Mouse (Mus musculus) thymus, postnatal 14 days (tissue): ENCODE measurements at regions not wholly inside any gene's neighbourhood (a gene's known extent, or its start where the extent isn't known, plus 50 kb on each side); places are given as distances from the start of the nearest gene placed in this dataset.
"Not testable (repeated sequence)": the region's sequence is repeated elsewhere in the genome, so short reads cannot be mapped to it uniquely, and the experiment has no call there.

Experiments
- DNase-seq: peaks from one replicate; pipeline ENCODE4 v3.0.0; 2021

DNA sequence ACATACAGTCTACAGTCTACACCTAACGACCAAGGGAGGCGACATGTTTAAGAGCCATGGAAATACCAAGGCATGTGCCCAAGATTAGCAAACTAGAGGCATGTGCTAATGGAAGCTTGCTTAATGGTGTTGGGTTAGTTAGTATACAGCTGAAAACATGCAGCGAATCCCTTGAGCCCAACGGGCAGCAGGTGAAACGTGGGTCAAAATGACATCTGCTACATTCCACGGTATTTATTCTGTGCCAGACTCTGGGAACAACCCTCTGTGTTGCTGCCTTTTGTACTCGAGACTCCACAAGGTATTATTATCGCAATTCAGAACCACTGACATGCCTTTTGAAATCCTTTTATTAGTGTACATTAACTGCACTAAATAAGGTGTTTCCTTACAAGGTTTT is 188.1 kb upstream of the Rhobtb1 start:
- no peak for DNase-seq

GRCm38 (mm10) chr10:68965271-68965670 is 186.0 kb upstream of the Rhobtb1 start:
- DNase-seq, result no peak

GRCm38 (mm10) chr10:68967976-68968968 is 183.0 kb upstream of the Rhobtb1 start:
- DNase-seq, result no peak

- DNase-seq, result no peak
Measured at GRCm38 (mm10) chr10:68970521-68970920, 180.7 kb upstream of the Rhobtb1 start.

DNA sequence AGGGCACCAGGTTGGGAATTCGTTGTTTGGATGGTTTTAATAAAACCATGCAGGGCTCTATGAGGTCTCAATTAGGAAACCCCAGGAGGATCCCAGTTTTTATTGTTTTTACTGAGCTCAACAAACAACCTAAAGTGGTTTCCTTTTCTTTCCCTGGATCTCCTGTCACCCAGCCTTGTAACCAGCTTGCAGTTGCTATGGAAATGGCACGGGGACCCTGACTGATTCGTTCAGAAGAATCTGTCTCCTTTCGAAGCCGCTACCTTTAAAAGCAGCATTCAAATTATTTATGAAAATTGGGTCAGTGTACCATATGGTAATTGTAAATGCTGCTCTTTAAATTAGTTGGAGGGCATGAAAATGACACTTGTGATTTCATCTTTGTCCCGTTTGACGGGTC is 176.5 kb upstream of the Rhobtb1 start:
- no peak for DNase-seq

DNA sequence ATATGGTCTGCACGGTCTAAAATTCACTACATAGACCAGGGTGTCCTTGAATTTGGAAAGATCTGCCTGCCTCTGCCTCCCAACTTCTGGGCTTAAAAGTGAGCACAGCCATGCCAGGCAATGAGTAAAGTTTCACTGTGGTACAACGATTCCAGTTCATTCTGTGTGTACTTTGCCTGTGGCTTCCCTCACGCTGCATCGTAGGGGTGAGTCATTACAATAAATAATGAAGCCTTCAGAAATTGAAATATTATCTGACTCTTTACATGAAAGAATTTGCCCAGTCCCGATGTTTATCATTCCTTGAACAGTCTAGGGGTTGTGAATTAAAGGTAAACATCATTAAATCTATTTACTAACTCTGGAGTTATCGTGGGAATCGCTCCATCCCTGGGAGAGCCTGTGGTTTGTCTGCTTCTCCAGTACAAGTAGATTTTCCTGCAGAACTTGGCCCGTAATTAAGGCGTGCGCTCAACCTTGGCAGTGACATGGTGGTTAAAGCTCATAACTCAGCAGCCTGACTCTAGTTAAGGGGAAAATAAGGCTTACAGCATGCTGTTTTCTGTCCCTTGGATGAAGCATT is 174.7 kb upstream of the Rhobtb1 start:
- no peak for DNase-seq

GRCm38 (mm10) chr10:68978115-68978514 is 173.1 kb upstream of the Rhobtb1 start:
- DNase-seq, result peak; percentile 16

DNA sequence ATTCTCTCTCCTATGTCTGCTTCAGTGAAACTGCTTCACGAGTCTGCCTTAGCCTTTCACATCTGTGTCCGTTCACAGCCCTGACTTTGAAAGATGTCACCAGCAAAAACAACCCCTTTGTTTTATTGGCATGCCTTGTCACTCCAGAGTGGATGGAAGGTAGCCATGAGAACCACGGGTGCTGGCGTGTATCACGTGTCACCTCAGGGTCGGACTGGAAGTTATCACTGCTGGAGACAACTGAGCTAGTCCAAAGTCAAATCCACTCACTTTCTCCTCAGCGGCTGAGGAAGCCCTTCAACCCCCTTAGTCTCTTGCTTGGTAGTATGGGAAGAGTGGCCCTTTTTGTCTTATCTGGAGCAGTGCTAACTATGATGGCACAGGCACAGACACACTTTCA is 171.3 kb upstream of the Rhobtb1 start:
- no peak for DNase-seq

- DNase-seq, result no peak
Measured at GRCm38 (mm10) chr10:68982288-68982687, 168.9 kb upstream of the Rhobtb1 start.

DNA sequence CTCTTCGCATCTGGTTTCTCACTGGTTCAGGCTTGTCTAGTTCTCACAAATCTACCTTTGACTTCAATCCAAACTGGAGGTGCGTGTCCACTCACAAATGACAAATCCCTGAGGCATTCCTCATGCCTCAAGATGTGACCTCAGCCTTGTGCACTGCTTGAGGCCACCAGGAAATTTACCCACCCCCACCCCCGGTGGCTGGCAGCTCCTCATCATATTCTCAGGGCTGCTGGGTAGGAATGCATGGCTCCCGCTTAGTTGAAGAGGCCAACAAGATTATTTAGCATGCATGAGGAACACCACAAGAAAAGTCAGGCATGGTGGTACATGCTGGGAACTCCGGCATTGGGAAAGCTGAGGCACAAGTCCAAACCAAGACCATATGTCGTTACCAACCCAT is 160.7 kb upstream of the Rhobtb1 start:
- no peak for DNase-seq

- no peak for DNase-seq
Measured at GRCm38 (mm10) chr10:68999610-69000009, 151.6 kb upstream of the Rhobtb1 start.

DNA sequence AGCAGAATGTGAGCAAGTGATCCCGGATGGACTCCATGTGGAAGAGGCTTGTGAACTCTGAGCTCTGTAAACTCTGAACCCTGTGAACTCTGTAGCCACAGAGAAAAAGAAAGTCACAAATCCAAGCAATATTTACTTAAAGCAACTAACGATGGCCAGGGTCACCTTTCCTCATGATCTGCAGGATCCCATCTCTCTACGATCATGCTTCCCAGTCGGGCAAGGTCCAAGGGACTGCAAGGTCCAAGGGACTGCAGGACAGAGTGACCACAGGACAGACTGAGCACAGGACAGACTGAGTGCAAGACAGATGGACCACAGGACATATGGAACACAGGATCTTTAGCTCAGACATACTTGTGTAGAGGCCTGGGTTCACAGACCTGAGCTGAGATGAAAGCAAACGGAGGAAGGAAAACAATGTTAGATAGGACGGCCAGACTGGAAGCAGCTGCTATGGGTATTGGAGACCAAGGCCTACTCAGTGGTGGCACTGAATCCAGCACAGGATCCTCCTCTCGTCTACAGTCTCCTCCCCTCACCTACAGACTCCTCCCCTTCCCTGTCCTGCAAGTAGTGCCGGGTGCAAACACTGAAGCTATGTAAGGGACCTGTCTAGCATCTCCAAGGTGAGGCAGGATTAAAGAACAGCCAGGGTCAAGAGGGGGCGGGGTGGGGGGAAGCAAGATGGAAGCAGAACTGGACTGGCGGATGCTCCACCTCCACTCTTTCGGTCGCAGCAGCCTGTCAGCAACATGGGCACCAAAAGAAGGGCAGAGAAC is 149.4 kb upstream of the Rhobtb1 start:
- DNase-seq, result no peak

DNA sequence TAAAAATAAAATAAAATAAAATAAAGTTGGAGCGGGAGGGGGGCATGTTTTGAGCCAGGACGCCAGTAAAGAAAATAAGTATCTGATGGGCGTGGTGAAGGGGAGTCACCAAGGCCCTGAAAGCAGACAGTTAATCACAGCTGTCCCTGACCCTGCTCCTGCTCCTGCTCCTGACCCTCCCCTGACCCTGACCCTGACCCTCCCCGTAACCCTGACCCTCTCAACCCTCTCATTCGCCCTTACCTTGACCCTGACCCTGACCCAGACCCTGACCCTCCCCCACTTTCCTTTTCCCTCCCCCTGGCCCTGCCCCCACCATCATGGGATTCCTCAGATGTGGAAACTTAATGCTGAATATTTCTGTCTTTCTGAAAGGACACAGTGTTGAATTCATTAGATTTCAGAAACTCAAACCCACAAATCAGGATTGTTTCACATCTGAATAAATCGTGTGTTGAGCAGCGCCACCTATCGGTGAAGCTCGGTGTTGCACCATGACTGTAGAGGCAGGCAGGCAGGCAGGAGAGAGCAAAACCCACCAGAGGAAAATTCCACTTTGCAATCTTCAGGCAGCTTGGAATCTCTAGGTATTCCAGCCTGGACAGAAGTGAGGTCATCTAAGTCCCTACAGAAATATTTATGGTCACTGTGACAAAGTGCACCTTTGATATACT is 145.9 kb upstream of the Rhobtb1 start:
- peak; percentile 65 for DNase-seq

DNA sequence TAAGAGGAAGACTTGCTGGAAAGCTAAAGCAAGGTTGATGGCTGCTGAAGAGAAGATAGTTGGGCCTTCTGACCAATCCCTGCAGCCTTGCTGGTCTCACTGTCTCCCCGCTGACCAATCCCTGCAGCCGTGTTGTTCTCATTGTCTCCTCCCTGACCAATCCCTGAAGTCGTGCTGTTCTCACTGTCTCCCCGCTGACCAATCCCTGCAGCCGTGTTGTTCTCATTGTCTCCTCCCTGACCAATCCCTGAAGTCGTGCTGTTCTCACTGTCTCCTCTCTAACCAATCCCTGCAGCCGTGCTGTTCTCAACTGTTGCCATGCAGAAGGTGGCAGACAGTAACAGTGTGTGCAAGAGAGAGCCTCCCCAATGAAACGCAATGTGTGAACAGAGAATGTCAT is 142.6 kb upstream of the Rhobtb1 start:
- DNase-seq, result not testable (repeated sequence)

- peak; percentile 6 for DNase-seq
Measured at GRCm38 (mm10) chr10:69020811-69021743, 130.2 kb upstream of the Rhobtb1 start.

DNA sequence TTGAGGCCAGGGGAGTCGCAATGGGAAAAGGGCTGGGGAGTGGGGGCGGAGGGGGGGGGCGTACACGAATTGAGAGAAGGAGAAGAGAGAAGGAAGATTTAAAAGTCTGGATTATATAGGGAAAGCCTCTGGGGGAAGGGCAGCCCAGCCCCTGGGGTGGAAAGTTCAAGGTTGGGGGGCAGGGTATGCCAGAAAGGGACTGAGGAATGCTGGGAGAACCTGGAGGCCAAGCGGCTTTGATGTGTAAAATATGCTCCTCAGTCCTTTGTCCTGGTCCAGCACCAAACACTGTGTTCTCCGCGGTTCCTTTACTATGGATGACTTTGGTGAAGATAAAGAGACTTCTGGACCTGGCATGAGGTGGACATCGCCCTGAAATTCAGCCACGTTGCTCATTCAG is 117.8 kb upstream of the Rhobtb1 start:
- no peak for DNase-seq

DNA sequence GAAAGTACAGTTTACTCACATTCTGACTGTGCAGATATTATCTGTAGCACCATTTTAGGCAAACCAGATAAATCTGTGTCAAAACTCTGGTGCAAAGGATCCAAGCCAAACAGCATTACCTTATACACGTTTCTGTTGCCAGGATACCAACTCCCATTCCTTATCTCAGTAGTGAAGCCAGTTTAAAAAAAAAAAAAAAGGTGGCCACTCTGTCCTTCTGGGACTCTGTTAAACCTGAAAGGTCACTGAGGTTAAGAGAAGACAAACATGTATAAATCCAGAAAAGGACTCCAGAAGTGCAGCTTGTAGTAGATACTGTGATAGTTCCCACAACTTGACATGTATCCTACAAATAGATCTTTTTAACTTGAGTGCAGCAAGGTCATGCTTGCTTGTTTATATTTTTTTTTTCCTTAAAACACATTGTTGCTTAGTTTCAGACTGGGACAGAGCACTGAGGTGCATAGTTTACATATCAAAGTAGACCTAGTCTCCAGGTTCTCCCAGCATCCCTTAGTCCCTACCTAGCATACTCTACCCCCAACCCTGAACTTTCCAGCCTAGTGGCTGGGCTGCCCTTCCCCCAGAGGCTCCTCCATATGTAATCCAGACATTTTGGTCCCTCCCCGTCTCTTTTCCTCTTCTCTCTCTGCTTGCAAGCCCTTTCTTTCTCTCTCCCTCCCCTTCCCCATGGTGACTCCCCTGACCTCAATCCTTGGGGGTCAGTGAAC is 116.7 kb upstream of the Rhobtb1 start:
- no peak for DNase-seq

GRCm38 (mm10) chr10:69035536-69035935 is 115.7 kb upstream of the Rhobtb1 start:
- DNase-seq, result not testable (repeated sequence)

DNA sequence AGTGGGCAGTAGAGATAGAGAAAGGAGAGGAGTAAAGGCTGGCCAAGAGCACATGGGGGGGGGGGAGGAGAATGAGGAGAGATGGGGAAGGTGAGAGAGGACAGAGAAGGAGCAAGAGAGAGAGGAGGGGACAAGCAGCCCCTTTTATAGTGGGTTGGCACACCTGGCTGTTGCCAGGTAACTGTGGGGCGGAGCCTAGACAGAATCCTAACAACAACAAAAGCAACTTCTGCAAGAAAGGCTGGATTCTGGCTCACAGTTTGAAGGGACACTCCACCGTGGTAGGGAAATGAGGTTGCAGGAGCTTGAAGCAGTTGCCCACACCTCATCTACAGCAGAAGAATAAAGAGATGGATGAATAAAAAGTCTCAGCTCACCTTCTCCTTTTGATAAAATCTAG is 115.1 kb upstream of the Rhobtb1 start:
- DNase-seq, result no peak

DNA sequence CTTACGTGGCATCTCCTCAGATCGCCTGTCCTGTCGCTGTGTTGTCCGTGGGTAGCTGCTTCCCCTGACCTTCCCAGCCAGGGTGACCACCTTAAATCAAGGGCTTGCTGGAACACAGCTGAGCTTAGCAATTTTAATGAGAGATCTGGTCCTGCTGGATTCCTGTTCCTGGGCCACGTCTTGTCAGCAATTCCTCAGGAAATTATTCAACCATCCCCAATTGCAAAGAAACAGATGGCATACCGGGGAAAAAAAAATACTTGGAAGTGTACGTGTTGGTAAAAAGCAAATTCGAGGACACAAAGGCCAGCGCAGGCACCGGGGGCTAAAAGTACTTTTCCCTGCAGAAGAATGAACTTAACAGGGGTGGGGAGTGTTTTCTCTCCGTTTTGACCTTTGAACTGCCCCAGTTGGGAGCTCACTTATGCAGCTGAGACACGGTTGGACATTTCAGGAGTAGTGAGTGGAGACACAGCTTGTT is 107.0 kb upstream of the Rhobtb1 start:
- no peak for DNase-seq

DNA sequence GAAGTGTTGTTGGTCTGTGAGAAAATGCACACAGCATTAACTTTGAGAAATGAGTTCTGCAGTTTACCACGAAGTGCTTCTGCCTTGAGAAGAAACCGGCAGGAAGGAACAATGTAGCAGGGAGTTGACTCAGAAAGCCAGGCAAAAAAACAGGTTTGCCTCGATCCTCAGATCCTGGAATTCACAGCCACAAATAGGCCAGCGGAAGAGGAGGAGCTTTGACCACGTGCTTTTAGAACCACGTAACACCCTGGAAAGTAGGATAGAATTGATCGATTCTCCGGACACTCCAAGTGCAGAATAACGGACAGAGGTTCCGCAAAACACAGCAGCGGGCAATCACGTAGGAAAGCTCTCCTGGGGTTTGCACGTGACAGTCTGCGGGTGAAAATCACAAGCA is 106.0 kb upstream of the Rhobtb1 start:
- no peak for DNase-seq
